Mouse (Mus musculus) testis, adult 2 months (tissue): ENCODE measurements around the gene Gimap9. TPM values are rescaled to one million over a fixed set of nuclear protein-coding genes. Genes with fewer than 3 reads are reported as not detected.
A peak's percentile ranks its signal among the peaks of the same experiment; 100 is the strongest.

Experiments
- H3K27ac ChIP-seq: fragments of 200-500 bp; 2 replicates; pipeline ENCODE4 v1.5.1; 2012; ENCODE audit warnings: low read depth, low read length; ENCODE audit not compliant: control insufficient read depth, insufficient read depth
- H3K27me3 ChIP-seq: fragments of 200-500 bp; 2 replicates; pipeline ENCODE4 v1.6.1; 2012; ENCODE audit warnings: mild to moderate bottlenecking, low read length, moderate library complexity; ENCODE audit not compliant: control insufficient read depth, insufficient read depth
- H3K36me3 ChIP-seq: fragments of 200-500 bp; 2 replicates; pipeline ENCODE4 v1.6.1; 2012; ENCODE audit warnings: mild to moderate bottlenecking, low read length; ENCODE audit not compliant: control insufficient read depth, insufficient read depth
- H3K4me1 ChIP-seq: fragments of 200-500 bp; 2 replicates; pipeline ENCODE4 v1.6.1; 2012; ENCODE audit warnings: low read length; ENCODE audit not compliant: control insufficient read depth, insufficient read depth
- H3K4me3 ChIP-seq: fragments of 200-500 bp; 2 replicates; pipeline ENCODE4 v1.5.1; 2012; ENCODE audit warnings: low read depth, mild to moderate bottlenecking, low read length, moderate library complexity, mixed read lengths; ENCODE audit not compliant: control insufficient read depth
- CTCF ChIP-seq: fragments of 200-500 bp; IDR thresholded peaks from 2 replicates; pipeline ENCODE4 v1.5.1; 2012; ENCODE audit warnings: low read depth, mild to moderate bottlenecking, inconsistent platforms, low read length, moderate library complexity; ENCODE audit not compliant: control insufficient read depth, insufficient read depth, insufficient replicate concordance
- POLR2A ChIP-seq: fragments of 200-500 bp; IDR thresholded peaks from 2 replicates; pipeline ENCODE4 v1.6.1; 2012; ENCODE audit warnings: low read depth, mild to moderate bottlenecking, inconsistent platforms, low read length, moderate library complexity; ENCODE audit not compliant: control insufficient read depth
- polyA plus RNA-seq: library from polyadenylated mRNA; depleted of rRNA; stranded (reverse); fragments of >200 nt; gene quantifications from 2 replicates; pipeline ENCODE4 v1.2.3, GENCODE M21; 2012

Gene Gimap9
- polyA plus RNA-seq, 1 experiment = 0.19 TPM

DNA sequence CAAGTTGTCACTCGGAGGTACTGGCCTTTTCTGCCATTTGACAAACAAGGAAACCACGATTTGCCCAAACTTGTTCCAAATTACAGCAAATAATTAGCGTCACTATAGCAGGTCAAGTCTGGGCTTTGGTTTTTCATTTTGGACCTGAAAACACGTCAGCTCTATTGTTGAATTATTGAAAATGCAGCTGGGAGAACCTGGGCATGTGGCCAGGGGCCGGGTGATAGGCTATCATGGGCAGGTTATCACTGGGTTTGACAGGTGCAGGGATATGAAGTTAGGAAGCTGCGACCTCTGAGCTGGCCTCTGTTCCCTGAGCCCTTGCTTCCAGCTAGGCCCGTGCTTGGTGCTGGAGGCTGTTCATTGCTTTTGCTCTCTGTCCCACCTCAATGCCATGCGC is 45.1 kb upstream of the Gimap9 start:
- Histone ChIP-seq H3K36me3 (no peaks in the 10 kb centered on the region), H3K27me3 (no peaks in the 10 kb centered on the region), H3K4me1 (peaks cover 9% of the 10 kb centered on the region), H3K4me3 (no peak overlapping the region), H3K27ac (no peak overlapping the region)
- no peak for TF ChIP-seq POLR2A
- TF ChIP-seq CTCF = no peak

DNA sequence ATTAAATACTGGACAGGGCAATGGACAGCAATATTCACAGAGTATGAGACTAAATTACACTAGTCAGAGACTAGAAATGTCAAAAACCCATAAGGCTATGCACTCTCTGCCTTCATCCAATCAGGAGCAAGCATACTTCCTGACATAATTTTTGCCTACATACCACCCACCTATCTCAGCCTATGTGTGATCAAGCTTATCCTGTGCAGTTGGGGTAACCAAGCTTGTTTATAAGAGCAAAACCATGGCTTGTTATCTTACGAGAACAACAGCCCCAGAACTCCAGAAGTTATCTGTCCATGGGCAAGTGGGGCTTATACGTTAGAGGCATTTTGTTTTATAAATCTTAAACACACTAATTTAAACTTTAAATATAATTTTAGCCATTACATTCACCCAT is 40.8 kb upstream of the Gimap9 start:
- TF ChIP-seq POLR2A = no peak
- TF ChIP-seq CTCF = no peak
- no peaks in the 10 kb centered on the region; the same call in 1 of the 2 replicates for H3K4me1 ChIP-seq
- no peak overlapping the region for H3K4me3 ChIP-seq
- H3K27ac ChIP-seq = no peak overlapping the region
- no peaks in the 10 kb centered on the region for H3K36me3 ChIP-seq
- H3K27me3 ChIP-seq = no peaks in the 10 kb centered on the region

DNA sequence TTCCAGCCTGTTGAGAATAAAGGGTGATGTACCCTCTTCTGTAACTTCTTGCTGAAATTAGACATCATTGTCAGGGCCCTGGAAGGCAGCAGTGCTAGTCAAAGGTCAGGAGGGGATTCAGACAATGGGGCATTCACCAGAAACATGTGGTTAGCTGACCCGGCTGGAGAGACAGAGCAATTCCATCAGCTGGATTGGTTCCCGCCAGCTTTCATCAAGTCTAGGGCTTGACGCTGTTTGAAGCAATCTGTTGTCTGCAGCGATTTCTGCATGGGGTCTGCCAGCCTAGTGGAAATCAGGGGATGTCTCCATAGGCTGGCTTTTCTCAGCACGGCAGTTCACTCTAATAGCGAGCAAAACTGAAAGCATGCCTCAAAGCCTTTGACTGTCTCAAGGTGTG is 39.4 kb upstream of the Gimap9 start:
- no peak overlapping the region for H3K4me3 ChIP-seq
- TF ChIP-seq POLR2A = no peak
- TF ChIP-seq CTCF = no peak
- H3K4me1 ChIP-seq = no peaks in the 10 kb centered on the region; the same call in 1 of the 2 replicates
- no peaks in the 10 kb centered on the region for H3K27me3 ChIP-seq
- no peak overlapping the region for H3K27ac ChIP-seq
- H3K36me3 ChIP-seq = no peaks in the 10 kb centered on the region

DNA sequence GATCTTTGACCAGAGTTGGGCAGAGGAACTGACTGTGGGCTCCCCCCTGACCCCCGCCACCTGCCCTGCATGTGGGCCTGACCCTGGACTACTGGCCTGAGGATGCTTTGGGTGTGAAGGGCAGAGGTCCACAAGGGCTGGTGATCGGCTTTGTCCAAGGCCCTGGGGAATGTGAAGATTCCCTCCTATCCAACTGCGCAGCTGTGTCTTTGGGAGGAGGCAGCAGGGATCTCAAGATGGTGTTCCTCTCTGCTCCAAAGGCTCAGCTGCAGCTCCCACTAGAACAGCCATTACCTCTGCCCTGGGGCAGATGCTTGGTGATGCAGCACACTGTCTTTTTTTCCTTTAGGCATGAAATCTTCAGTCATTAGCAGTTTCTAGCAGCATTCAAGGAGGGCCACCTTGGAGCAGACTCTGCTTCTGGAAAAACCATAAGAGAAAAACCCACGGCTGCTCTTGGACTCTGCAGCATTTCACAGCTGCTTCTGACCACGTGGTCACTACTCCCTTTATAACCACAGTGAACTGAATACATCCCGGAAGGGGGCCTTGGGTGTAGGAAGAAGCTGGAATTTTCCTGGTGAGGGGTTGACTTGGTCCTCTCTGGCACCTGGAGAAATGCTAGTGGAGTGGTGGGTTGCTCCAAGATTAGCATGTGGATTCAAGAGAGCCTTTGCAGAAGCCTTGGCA is 38.0 kb upstream of the Gimap9 start:
- Histone ChIP-seq H3K27me3 (no peaks in the 10 kb centered on the region), H3K4me1 (no peaks in the 10 kb centered on the region), H3K36me3 (no peaks in the 10 kb centered on the region), H3K27ac (no peak overlapping the region), H3K4me3 (no peak overlapping the region)
- TF ChIP-seq CTCF = no peak
- no peak for TF ChIP-seq POLR2A

DNA sequence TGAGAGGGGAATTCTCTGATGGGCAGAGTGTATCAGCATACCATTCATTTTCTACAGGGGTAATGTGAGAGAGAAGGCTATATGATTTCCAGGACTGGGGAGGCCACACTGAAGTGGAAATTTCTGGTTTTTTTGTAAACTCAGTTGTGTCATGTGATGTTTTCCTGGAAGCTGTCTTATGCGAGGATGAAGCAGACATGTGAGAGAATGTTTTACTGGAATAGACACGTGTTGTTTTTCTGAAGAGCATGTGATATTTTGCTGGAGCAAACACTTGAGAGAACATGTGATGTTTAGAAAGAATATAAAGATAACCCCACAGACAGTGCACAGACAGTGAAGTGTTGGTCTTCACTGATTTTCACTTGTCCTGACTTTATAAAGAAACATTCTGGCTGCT is 37.4 kb upstream of the Gimap9 start:
- H3K4me1 ChIP-seq = no peaks in the 10 kb centered on the region
- no peak overlapping the region for H3K27ac ChIP-seq
- H3K27me3 ChIP-seq = no peaks in the 10 kb centered on the region
- H3K36me3 ChIP-seq = no peaks in the 10 kb centered on the region
- no peak for TF ChIP-seq CTCF
- TF ChIP-seq POLR2A = no peak
- no peak overlapping the region for H3K4me3 ChIP-seq

DNA sequence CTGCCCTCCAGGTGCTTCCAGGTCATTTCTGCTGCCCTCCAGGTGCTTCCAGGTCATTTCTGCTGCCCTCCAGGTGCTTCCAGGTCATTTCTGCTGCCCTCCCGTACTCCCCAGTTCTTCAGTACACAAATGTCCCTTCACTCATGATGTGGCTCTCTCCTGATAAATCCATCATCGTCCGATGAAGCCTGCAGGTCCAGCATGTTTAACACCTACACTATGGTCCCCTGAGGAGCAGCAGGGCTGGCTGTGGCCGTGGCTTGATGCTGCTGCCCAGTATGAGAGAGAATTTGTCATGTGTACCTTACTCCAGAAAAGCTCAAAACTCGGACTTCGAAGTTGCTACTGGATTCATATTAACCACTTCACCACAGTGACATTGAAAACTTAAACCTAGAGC is 34.5 kb upstream of the Gimap9 start:
- no peak overlapping the region for H3K4me3 ChIP-seq
- no peak overlapping the region for H3K27ac ChIP-seq
- H3K36me3 ChIP-seq = no peaks in the 10 kb centered on the region
- TF ChIP-seq CTCF = no peak
- TF ChIP-seq POLR2A = no peak
- no peaks in the 10 kb centered on the region; the same call in 1 of the 2 replicates for H3K4me1 ChIP-seq
- H3K27me3 ChIP-seq = no peaks in the 10 kb centered on the region

DNA sequence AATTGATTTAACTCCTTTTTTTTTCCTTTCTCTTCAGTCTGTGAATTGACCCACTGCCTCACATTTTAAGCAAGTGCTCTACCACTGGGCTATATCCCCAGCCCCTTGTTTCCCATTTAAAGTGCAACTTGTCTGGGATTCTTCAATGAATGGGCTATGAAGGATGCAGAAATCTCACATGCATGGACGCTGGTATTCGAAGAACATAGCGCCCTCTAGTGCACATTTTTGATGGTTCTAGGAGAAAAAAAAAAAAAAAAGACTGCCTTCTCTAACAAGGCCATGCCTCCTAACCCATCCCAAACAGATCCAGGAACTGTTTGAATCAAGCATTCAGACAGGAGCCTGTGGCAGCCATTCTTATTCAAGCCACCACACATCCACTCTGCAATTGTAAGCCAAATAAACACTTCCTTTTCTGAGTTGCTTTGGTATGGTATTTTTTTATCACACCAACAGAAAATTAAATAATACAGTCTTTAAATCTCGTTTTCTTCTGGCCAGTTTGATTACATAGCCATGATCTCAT is 33.1 kb upstream of the Gimap9 start:
- Histone ChIP-seq H3K4me3 (no peak overlapping the region), H3K27ac (no peak overlapping the region), H3K27me3 (no peaks in the 10 kb centered on the region), H3K4me1 (no peaks in the 10 kb centered on the region; the same call in 1 of the 2 replicates), H3K36me3 (no peaks in the 10 kb centered on the region)
- no peak for TF ChIP-seq POLR2A
- no peak for TF ChIP-seq CTCF

DNA sequence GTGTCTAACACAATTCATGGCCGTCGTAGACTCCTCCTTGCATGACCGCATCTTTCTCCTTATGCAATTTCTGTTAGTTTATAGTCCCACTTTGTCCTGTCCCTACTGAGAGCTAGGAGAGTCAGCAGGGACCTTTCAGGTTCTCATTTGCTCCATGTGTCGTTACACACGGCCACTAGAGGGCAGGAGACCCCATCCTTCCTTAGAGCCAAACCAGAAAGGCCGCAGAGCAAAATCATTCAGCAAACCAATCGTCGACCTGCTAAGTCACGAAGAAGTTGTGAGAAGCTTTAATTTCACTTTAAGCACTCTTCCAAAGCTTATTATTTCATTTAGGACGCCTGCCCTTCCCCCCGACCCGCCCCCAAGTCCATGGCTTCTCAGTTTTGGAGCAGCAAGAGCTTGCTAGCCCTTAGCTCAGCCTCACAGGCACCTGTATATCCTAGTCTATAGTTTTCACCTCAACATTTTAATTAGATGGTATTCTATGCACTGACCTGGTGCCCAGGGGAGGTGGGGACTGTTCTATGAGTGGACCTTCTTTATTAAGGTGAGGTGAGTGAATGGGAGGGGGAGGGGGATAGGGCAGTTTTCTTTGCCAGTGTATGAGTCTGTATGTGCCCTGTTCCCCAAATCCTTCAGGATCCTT is 30.1 kb upstream of the Gimap9 start:
- TF ChIP-seq CTCF = peak; percentile 71; the same call in 1 of the 2 replicates
- TF ChIP-seq POLR2A = no peak

More for the DNA sequence above, 30.1 kb upstream of the Gimap9 start:
- no peaks in the 10 kb centered on the region for H3K27me3 ChIP-seq
- no peaks in the 10 kb centered on the region; the same call in 1 of the 2 replicates for H3K4me1 ChIP-seq
- H3K4me3 ChIP-seq = no peak overlapping the region
- H3K36me3 ChIP-seq = no peaks in the 10 kb centered on the region
- H3K27ac ChIP-seq = no peak overlapping the region
